Mouse (Mus musculus): ENCODE measurements at regions not wholly inside any gene's neighbourhood (a gene's known extent, or its start where the extent isn't known, plus 50 kb on each side); places are given as distances from the start of the nearest gene placed in this dataset.

DNA sequence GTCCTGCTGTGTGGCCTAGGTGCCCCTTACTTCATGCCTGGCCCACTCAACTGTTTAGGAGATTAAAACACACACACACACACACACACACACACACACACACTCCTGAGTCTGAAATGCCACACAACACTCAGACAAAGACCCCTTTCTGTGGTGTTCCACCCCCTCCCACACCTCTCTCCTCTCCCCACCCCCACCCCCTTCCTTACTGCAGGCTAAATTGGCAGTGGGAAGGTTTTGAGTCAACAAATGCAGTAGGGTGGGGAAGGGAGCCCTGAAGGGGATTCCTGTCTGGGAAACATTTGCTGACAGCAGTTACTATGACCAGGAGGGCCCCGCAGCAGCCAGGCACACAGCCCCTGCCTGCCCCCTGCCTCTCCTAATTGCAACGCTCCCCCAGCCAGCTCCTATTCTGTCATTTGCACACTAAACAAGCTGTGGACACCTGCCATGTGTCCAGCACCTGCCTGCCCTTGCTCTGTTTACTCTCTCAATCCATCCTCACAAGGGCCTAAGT, 69.5 kb downstream of the Ephb3 start:
- Histone ChIP-seq H3K9me3 (ENCODE audit: control insufficient read depth, low read length) (peaks cover 5% of the 10 kb centered on the region; the same call in 1 of the 2 replicates), H3K4me3 (replicated peaks; ENCODE audit: low read length) (no peak overlapping the region), H3K27me3 (ENCODE audit: control insufficient read depth, insufficient read depth, low read length) (no peaks in the 10 kb centered on the region), H3K4me1 (replicated peaks; ENCODE audit: control insufficient read depth, insufficient read depth, low read length) (peaks cover 6% of the 10 kb centered on the region; the same call in 1 of the 2 replicates), H3K27ac (peak overlapping the region; percentile 33; the same call in 1 of the 2 replicates), H3K36me3 (replicated peaks; ENCODE audit: control insufficient read depth, insufficient read depth) (no peaks in the 10 kb centered on the region), H3K9ac (no peak overlapping the region), H3K4me2 (replicated peaks) (no peak overlapping the region)
- WGBS: 5% methylated on average over 2 of the region's 2 CpGs
- DNase-seq (ENCODE audit: low spot score): no peak
- peak; percentile 82 for ATAC-seq (ENCODE audit: low FRiP score)

DNA sequence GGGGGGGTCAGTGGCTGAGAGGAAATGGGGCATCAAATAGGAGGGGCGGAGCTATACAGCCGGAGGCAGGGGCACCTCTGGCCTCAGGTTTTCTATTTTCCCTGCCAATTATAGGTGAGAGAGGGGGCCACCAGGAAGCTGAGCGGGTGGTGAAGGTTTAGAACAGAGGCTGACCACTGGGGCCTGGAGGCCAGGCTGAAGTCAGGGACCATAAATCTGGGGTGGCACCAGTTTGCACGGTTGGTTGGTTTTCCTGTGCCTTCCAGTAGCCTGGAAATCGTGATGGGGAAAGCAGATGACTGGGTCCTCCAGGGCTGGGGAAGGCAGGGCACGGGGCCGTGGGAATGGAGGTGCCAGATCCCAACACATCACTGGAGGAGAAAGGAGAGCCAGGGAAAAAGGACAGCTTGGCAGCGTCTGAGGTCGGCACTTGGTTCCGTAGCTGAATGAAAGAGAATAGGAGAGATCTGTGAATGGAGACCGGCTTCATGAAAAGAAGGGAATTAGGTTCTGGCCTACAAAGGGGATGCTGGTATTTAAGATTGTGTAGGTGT, 73.3 kb downstream of the Ephb3 start:
- no peak overlapping the region for H3K9ac ChIP-seq
- no peak overlapping the region for H3K4me2 ChIP-seq (replicated peaks)
- H3K4me1 ChIP-seq (replicated peaks; ENCODE audit: control insufficient read depth, insufficient read depth, low read length): peaks cover 6% of the 10 kb centered on the region; the same call in 1 of the 2 replicates
- 71% methylated on average over 11 of the region's 11 CpGs for WGBS
- no peaks in the 10 kb centered on the region for H3K36me3 ChIP-seq (replicated peaks; ENCODE audit: control insufficient read depth, insufficient read depth)
- no peak overlapping the region for H3K4me3 ChIP-seq (replicated peaks; ENCODE audit: low read length)
- H3K27ac ChIP-seq: no peak overlapping the region
- H3K9me3 ChIP-seq (ENCODE audit: control insufficient read depth, low read length): peaks cover 5% of the 10 kb centered on the region; the same call in 1 of the 2 replicates
- ATAC-seq (ENCODE audit: low FRiP score) (no peak), DNase-seq (ENCODE audit: low spot score) (no peak)
- no peaks in the 10 kb centered on the region for H3K27me3 ChIP-seq (ENCODE audit: control insufficient read depth, insufficient read depth, low read length)

DNA sequence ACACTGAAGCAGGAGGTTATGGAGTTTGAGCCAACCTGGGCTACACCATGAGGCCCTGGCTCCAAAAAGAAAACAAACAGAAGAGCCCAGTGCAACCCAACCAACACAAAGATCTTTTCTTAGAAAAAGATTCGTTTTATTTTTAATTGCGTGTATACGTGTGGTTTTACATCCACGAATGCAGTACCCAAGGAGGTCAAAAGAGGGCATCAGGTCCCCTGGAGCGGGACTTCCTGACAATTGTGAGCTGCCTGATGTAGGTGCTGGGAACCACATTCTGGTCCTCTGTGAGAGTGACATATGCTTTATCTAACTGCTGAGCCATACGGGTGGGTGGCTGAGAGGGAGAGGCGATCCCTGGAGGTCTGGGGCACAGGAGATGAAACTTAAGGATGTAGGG, 73.8 kb downstream of the Ephb3 start:
- Histone ChIP-seq H3K9ac (no peak overlapping the region), H3K27ac (no peak overlapping the region), H3K27me3 (ENCODE audit: control insufficient read depth, insufficient read depth, low read length) (no peaks in the 10 kb centered on the region), H3K9me3 (ENCODE audit: control insufficient read depth, low read length) (peaks cover 5% of the 10 kb centered on the region; the same call in 1 of the 2 replicates), H3K36me3 (replicated peaks; ENCODE audit: control insufficient read depth, insufficient read depth) (no peaks in the 10 kb centered on the region), H3K4me1 (replicated peaks; ENCODE audit: control insufficient read depth, insufficient read depth, low read length) (peaks cover 6% of the 10 kb centered on the region; the same call in 1 of the 2 replicates), H3K4me3 (replicated peaks; ENCODE audit: low read length) (no peak overlapping the region), H3K4me2 (replicated peaks) (no peak overlapping the region)
- 96% methylated on average over 7 of the region's 7 CpGs for WGBS
- DNase-seq (ENCODE audit: low spot score) (no peak), ATAC-seq (ENCODE audit: low FRiP score) (no peak)

- Histone ChIP-seq H3K9me3 (ENCODE audit: control insufficient read depth, low read length) (peaks cover 5% of the 10 kb centered on the region; the same call in 1 of the 2 replicates), H3K4me2 (replicated peaks) (no peak overlapping the region), H3K4me3 (replicated peaks; ENCODE audit: low read length) (no peak overlapping the region), H3K4me1 (replicated peaks; ENCODE audit: control insufficient read depth, insufficient read depth, low read length) (no peaks in the 10 kb centered on the region; the same call in 1 of the 2 replicates), H3K27me3 (ENCODE audit: control insufficient read depth, insufficient read depth, low read length) (no peaks in the 10 kb centered on the region), H3K27ac (no peak overlapping the region), H3K9ac (no peak overlapping the region), H3K36me3 (replicated peaks; ENCODE audit: control insufficient read depth, insufficient read depth) (no peaks in the 10 kb centered on the region)
- DNase-seq (ENCODE audit: low spot score) (no peak), ATAC-seq (ENCODE audit: low FRiP score) (no peak)
- WGBS: 88% methylated on average over 4 of the region's 4 CpGs
Measured at GRCm38 (mm10) chr16:21280200-21280627, 75.7 kb downstream of the Ephb3 start.

- Histone ChIP-seq H3K27ac (no peak overlapping the region), H3K4me3 (replicated peaks; ENCODE audit: low read length) (no peak overlapping the region), H3K9ac (no peak overlapping the region), H3K9me3 (ENCODE audit: control insufficient read depth, low read length) (no peaks in the 10 kb centered on the region), H3K36me3 (replicated peaks; ENCODE audit: control insufficient read depth, insufficient read depth) (no peaks in the 10 kb centered on the region), H3K27me3 (ENCODE audit: control insufficient read depth, insufficient read depth, low read length) (no peaks in the 10 kb centered on the region), H3K4me1 (replicated peaks; ENCODE audit: control insufficient read depth, insufficient read depth, low read length) (no peaks in the 10 kb centered on the region; the same call in 1 of the 2 replicates), H3K4me2 (replicated peaks) (no peak overlapping the region)
- DNase-seq (ENCODE audit: low spot score) (no peak), ATAC-seq (ENCODE audit: low FRiP score) (no peak)
- 13% methylated on average over 17 of the region's 20 CpGs for WGBS
Measured at GRCm38 (mm10) chr16:21281958-21282730, 77.6 kb downstream of the Ephb3 start.

DNA sequence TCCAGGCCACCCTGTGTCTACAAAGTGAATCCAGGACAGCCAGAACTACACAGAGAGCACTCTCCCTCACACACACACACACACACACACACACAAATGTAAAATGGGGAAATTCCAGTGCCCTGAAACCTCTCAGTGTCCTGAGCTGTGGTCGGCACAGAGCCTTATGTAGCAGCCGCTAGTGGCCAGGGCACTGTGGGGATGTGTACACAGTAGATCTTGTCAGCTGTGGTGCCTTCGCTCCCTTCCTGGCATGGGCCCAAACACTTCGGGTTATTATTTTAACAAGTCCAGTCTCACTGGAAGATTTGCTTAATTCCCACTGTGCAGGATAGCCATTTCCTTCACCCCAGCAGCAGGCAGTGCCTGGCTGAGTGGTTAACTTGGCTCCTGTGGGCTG, 81.5 kb downstream of the Ephb3 start:
- no peaks in the 10 kb centered on the region for H3K9me3 ChIP-seq (ENCODE audit: control insufficient read depth, low read length)
- no peaks in the 10 kb centered on the region; the same call in 1 of the 2 replicates for H3K4me1 ChIP-seq (replicated peaks; ENCODE audit: control insufficient read depth, insufficient read depth, low read length)
- no peak overlapping the region for H3K9ac ChIP-seq
- 56% methylated on average over 4 of the region's 4 CpGs for WGBS
- no peaks in the 10 kb centered on the region for H3K27me3 ChIP-seq (ENCODE audit: control insufficient read depth, insufficient read depth, low read length)
- no peak for DNase-seq (ENCODE audit: low spot score)
- H3K4me3 ChIP-seq (replicated peaks; ENCODE audit: low read length): no peak overlapping the region
- H3K27ac ChIP-seq: no peak overlapping the region
- no peak overlapping the region for H3K4me2 ChIP-seq (replicated peaks)
- no peaks in the 10 kb centered on the region for H3K36me3 ChIP-seq (replicated peaks; ENCODE audit: control insufficient read depth, insufficient read depth)
- ATAC-seq (ENCODE audit: low FRiP score): no peak

GRCm38 (mm10) chr16:21289528-21289927, 85.0 kb downstream of the Ephb3 start:
- Histone ChIP-seq H3K27ac (no peak overlapping the region), H3K4me2 (replicated peaks) (no peak overlapping the region), H3K4me3 (replicated peaks; ENCODE audit: low read length) (no peak overlapping the region), H3K9me3 (ENCODE audit: control insufficient read depth, low read length) (no peaks in the 10 kb centered on the region), H3K36me3 (replicated peaks; ENCODE audit: control insufficient read depth, insufficient read depth) (no peaks in the 10 kb centered on the region), H3K4me1 (replicated peaks; ENCODE audit: control insufficient read depth, insufficient read depth, low read length) (no peaks in the 10 kb centered on the region), H3K9ac (no peak overlapping the region), H3K27me3 (ENCODE audit: control insufficient read depth, insufficient read depth, low read length) (peaks cover 4% of the 10 kb centered on the region; the same call in 1 of the 2 replicates)
- ATAC-seq (ENCODE audit: low FRiP score) (no peak), DNase-seq (ENCODE audit: low spot score) (no peak)
- WGBS: 81% methylated on average over 7 of the region's 7 CpGs

DNA sequence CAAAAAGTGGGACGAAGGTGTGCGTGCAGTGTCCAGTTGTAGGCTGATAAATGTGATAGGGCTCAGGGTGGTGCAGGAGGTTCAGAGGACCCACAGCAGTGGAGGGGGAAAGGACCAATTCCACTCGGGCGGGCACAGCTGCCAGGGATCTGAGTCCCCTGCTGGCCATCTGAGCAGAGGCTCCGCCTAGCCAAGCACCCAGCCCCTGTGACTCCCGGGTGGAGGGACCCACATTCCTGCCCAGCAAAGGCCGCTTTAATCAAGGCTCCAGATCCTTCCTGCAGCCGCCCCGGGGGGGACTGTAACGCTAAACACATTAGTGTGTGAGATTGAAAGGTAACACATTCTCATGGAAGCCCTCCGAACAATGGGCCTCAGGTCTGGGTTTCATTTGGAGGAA, 88.5 kb downstream of the Ephb3 start:
- H3K27ac ChIP-seq: no peak overlapping the region
- H3K9me3 ChIP-seq (ENCODE audit: control insufficient read depth, low read length): no peaks in the 10 kb centered on the region
- no peak overlapping the region for H3K9ac ChIP-seq
- no peak overlapping the region for H3K4me2 ChIP-seq (replicated peaks)
- no peak overlapping the region for H3K4me3 ChIP-seq (replicated peaks; ENCODE audit: low read length)
- H3K27me3 ChIP-seq (ENCODE audit: control insufficient read depth, insufficient read depth, low read length): peaks cover 5% of the 10 kb centered on the region; the same call in 1 of the 2 replicates
- 38% methylated on average over 11 of the region's 11 CpGs for WGBS
- H3K4me1 ChIP-seq (replicated peaks; ENCODE audit: control insufficient read depth, insufficient read depth, low read length): peaks cover 4% of the 10 kb centered on the region
- DNase-seq (ENCODE audit: low spot score): no peak
- no peak; the same call in 1 of the 2 replicates for ATAC-seq (ENCODE audit: low FRiP score)
- H3K36me3 ChIP-seq (replicated peaks; ENCODE audit: control insufficient read depth, insufficient read depth): no peaks in the 10 kb centered on the region

DNA sequence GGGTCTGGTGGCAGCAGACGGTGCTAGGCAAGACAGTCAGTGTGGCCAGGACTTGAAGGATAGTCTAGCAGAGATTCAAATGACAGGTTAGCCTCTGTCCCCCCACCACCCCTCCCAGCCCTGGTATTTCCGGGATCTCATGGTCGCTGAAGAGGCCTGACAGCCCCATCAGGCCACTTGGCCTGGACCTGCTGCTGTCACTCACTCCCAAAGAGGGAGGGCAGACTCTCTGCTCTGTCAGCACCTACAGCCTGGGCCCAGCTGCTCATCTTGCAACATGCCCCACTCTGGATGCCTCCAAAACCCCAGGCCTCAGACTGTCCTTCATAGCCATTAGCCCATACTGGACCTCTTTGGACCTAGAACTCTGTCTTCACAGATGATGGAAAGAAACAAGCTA, 89.0 kb downstream of the Ephb3 start:
- Histone ChIP-seq H3K4me2 (replicated peaks) (no peak overlapping the region), H3K9ac (no peak overlapping the region), H3K36me3 (replicated peaks; ENCODE audit: control insufficient read depth, insufficient read depth) (no peaks in the 10 kb centered on the region), H3K27me3 (ENCODE audit: control insufficient read depth, insufficient read depth, low read length) (peaks cover 5% of the 10 kb centered on the region; the same call in 1 of the 2 replicates), H3K4me3 (replicated peaks; ENCODE audit: low read length) (no peak overlapping the region), H3K27ac (no peak overlapping the region), H3K9me3 (ENCODE audit: control insufficient read depth, low read length) (no peaks in the 10 kb centered on the region), H3K4me1 (replicated peaks; ENCODE audit: control insufficient read depth, insufficient read depth, low read length) (peaks cover 4% of the 10 kb centered on the region)
- WGBS: 27% methylated on average over 3 of the region's 3 CpGs
- ATAC-seq (ENCODE audit: low FRiP score) (no peak), DNase-seq (ENCODE audit: low spot score) (no peak)

Data from hindbrain, embryonic 14.5 days (tissue).